Mouse (Mus musculus) lung, postnatal 0 days (tissue): ENCODE measurements around the gene Lclat1.

ENCODE experiments used
- CTCF ChIP-seq: IDR thresholded peaks from 2 replicates; pipeline ENCODE4 v1.5.1; 2016; ENCODE audit warnings: antibody characterized with exemption, mild to moderate bottlenecking
- EP300 ChIP-seq: IDR thresholded peaks from 2 replicates; pipeline ENCODE4 v1.6.1; 2016; ENCODE audit warnings: antibody characterized with exemption, mild to moderate bottlenecking, control low read depth

DNA sequence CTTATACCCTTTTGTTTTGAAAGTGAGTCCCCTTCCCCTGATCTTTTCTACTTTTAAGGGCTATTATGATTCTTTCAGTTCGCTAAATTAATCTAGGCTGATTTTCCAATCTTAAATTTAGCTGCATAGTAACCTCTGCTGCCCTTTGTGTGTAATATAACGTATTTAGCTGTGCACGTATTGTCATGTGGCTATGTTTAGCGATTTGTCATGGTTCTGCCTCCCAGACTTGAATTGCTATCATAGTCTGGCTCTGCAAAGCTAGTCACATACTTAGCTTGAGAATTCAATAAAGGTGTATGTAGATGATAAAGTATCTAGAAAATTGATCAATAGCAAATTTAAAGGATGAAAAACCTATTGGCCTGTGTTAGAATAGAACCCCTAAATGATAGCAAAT is 69.3 kb downstream of the Lclat1 start:
- TF ChIP-seq CTCF (no peak), EP300 (no peak)
